Mouse (Mus musculus): ENCODE measurements around the gene Keap1. TPM values are rescaled to one million over a fixed set of nuclear protein-coding genes. Genes with fewer than 3 reads are reported as not detected.

The Keap1 gene
- polyA plus RNA-seq, 1 experiment from 2014 or later: 35.9 TPM

DNA sequence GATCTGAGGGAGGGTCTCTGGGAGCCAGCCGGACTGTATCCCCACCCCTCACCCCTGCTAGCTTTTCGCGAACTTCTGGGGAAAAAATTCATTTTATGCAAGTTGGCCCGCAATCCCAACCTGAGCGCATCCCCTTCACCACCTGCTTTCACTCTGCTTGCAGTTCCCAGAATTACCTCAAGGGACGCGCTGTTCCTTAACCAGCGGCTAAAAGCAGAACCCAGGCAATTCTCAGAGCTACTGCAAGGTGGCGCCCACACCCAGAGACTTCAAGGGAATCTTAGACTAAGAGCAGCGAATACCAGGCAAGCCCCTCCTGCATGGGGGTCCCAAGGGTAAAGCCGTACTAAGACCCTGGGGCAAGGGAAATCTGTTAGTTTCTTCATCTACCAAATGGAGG is 2.2 kb upstream of the Keap1 start:
- Histone ChIP-seq H3K27me3 (ENCODE audit: control insufficient read depth, insufficient read depth, low read length) (peaks cover 43% of the 10 kb centered on the region), H3K9ac (ENCODE audit: low read length) (no peak overlapping the region), H3K4me1 (replicated peaks; ENCODE audit: control insufficient read depth, insufficient read depth, low read length) (peaks cover 19% of the 10 kb centered on the region), H3K4me3 (ENCODE audit: low read depth, low read length) (no peak overlapping the region), H3K27ac (ENCODE audit: low read depth, low read length) (no peak overlapping the region), H3K36me3 (ENCODE audit: control insufficient read depth, insufficient read depth, low read length) (no peaks in the 10 kb centered on the region), H3K9me3 (ENCODE audit: control insufficient read depth, low read length) (no peaks in the 10 kb centered on the region), H3K4me2 (ENCODE audit: low read depth, low read length, severe bottlenecking) (no peak overlapping the region)
- ATAC-seq (replicated peaks; ENCODE audit: low FRiP score): peak; percentile 16; the same call in 1 of the 2 replicates
- whole genome bisulfite sequencing: 4% methylated on average over 11 of the region's 11 CpGs
- DNase-seq (ENCODE audit: low spot score): peak; percentile 92

DNA sequence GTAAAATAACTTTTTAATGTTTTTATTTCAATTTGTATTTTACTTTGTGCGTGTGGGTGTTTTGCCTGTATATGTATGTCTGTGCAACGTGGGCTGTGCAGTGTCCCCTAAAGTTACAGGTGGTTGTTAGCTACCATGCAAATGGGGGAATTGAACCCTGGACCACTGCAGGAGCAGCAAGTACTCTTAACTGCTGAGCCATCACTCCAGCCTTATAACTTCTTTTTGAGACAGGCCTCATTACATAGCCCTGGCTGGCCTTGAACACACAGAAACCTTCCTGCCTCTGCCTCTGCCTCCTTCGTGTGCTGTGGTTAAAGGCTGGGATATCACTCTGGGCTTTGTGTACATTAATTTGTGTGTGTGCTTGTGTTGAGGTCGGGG is 296 bp upstream of the Keap1 start:
- DNase-seq (ENCODE audit: low spot score): peak; percentile 50
- Histone ChIP-seq H3K27me3 (ENCODE audit: control insufficient read depth, insufficient read depth, low read length) (peaks cover 25% of the 10 kb centered on the region), H3K36me3 (ENCODE audit: control insufficient read depth, insufficient read depth, low read length) (no peaks in the 10 kb centered on the region), H3K4me2 (ENCODE audit: low read depth, low read length, severe bottlenecking) (peak overlapping the region; percentile 82), H3K9me3 (ENCODE audit: control insufficient read depth, low read length) (no peaks in the 10 kb centered on the region), H3K4me3 (ENCODE audit: low read depth, low read length) (peak overlapping the region; percentile 95), H3K9ac (ENCODE audit: low read length) (peak overlapping the region; percentile 98), H3K27ac (ENCODE audit: low read depth, low read length) (no peak overlapping the region), H3K4me1 (replicated peaks; ENCODE audit: control insufficient read depth, insufficient read depth, low read length) (peaks cover 18% of the 10 kb centered on the region)
- no peak for ATAC-seq (replicated peaks; ENCODE audit: low FRiP score)
- WGBS: 33% methylated on average over 4 of the region's 4 CpGs

DNA sequence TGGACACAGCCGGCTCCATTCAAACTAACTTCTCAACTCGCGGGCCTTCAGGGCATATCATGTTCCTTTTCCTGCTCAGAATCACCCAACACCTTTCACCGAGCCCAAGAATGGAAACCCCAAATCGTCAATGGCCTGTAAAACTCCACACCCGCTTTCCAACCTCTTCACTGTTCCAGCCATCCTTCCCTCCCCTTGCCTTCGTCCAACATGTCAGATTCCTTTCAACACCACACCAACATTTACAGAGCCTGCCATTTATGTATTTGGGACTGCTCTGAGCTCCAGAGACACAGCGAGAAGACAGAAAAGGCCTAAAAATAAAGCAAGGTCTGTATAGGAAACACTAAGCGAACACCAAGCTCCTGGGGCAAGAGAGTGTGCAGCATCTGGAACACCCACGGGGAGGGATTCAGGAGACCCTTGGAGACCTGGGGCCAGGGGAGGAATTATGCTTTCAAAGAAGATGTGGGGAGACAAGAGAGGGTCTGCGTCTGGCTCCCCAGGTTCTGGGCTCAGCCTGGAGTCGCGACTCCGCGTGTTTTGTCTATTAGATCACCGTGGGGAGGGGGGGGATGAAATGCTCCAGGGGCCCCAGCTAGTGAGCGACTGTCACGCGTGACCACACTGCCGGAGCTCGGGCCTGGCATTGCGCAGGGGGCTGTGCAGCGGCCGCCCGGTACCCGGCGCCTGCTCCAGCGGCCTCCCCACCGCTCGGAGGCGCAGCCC is 993 bp downstream of the Keap1 start:
- peaks cover 10% of the 10 kb centered on the region for H3K4me1 ChIP-seq (replicated peaks; ENCODE audit: control insufficient read depth, insufficient read depth, low read length)
- H3K27ac ChIP-seq (ENCODE audit: low read depth, low read length): peak overlapping the region; percentile 68
- H3K4me2 ChIP-seq (ENCODE audit: low read depth, low read length, severe bottlenecking): peak overlapping the region; percentile 82
- WGBS: 2% methylated on average over 31 of the region's 31 CpGs
- peak overlapping the region; percentile 95 for H3K4me3 ChIP-seq (ENCODE audit: low read depth, low read length)
- ATAC-seq (replicated peaks; ENCODE audit: low FRiP score) (no peak), DNase-seq (ENCODE audit: low spot score) (no peak)
- peaks cover 12% of the 10 kb centered on the region for H3K27me3 ChIP-seq (ENCODE audit: control insufficient read depth, insufficient read depth, low read length)
- H3K9me3 ChIP-seq (ENCODE audit: control insufficient read depth, low read length): no peaks in the 10 kb centered on the region
- peak overlapping the region; percentile 98 for H3K9ac ChIP-seq (ENCODE audit: low read length)
- no peaks in the 10 kb centered on the region; the same call in 1 of the 2 replicates for H3K36me3 ChIP-seq (ENCODE audit: control insufficient read depth, insufficient read depth, low read length)

DNA sequence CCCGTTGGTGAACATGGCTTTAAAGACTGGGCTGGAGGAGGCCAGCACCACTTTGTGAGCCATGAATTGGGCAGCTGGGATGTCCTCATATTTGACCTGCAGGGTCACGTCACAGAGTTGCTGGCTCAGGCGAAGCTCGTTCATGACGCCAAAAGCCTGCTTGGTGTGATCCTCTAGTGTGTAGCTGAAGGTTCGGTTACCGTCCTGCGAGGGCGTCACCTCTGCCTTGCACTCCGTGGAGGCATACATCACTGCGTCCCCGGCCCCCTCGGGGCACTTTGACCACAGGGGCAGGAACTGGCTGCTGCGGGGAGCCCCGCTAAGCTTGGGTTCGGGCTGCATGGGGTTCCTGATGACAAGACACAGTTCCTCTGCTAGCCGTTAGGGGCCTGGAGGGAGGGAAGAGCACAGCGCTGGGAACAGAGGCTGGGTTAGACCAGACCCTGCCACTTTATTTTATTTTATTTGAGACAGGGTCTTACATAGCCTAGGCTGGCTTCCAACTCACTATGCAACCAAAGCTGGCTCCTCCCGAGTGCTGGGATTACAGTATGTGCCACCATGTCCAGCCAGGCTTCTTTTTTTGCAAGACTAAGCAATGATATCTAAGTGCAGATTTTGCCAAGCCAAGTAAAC is 1.7 kb downstream of the Keap1 start:
- Histone ChIP-seq H3K36me3 (ENCODE audit: control insufficient read depth, insufficient read depth, low read length) (no peaks in the 10 kb centered on the region; the same call in 1 of the 2 replicates), H3K9ac (ENCODE audit: low read length) (peak overlapping the region; percentile 98), H3K4me2 (ENCODE audit: low read depth, low read length, severe bottlenecking) (peak overlapping the region; percentile 82), H3K9me3 (ENCODE audit: control insufficient read depth, low read length) (no peaks in the 10 kb centered on the region), H3K27me3 (ENCODE audit: control insufficient read depth, insufficient read depth, low read length) (peaks cover 6% of the 10 kb centered on the region; the same call in 1 of the 2 replicates), H3K4me3 (ENCODE audit: low read depth, low read length) (peak overlapping the region; percentile 95), H3K4me1 (replicated peaks; ENCODE audit: control insufficient read depth, insufficient read depth, low read length) (peaks cover 10% of the 10 kb centered on the region), H3K27ac (ENCODE audit: low read depth, low read length) (peak overlapping the region; percentile 68)
- peak; percentile 74 for DNase-seq (ENCODE audit: low spot score)
- 21% methylated on average over 19 of the region's 19 CpGs for WGBS
- ATAC-seq (replicated peaks; ENCODE audit: low FRiP score): 0 out of 2 replicates have a peak, but pooled peaks have one; percentile 6

DNA sequence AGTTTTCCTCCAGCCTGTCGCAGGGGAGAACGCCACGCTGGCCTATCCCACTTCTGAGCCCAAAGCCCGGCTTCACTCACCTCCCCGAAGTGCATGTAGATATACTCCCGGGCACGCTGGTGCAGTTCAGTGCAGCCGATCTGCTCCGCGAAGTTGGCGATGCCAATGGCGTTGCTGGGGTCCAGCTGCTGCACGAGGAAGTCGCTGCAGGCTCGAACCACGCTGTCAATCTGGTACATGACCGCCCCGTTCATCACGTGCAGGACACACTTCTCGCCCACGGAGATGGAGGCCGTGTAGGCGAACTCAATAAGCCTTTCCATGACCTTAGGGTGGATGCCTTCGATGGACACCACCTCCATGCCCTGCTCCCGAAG is 2.2 kb downstream of the Keap1 start:
- Histone ChIP-seq H3K4me3 (ENCODE audit: low read depth, low read length) (no peak overlapping the region), H3K4me2 (ENCODE audit: low read depth, low read length, severe bottlenecking) (peak overlapping the region; percentile 82), H3K27ac (ENCODE audit: low read depth, low read length) (no peak overlapping the region), H3K9ac (ENCODE audit: low read length) (no peak overlapping the region; the same call in 1 of the 2 replicates), H3K36me3 (ENCODE audit: control insufficient read depth, insufficient read depth, low read length) (no peaks in the 10 kb centered on the region; the same call in 1 of the 2 replicates), H3K27me3 (ENCODE audit: control insufficient read depth, insufficient read depth, low read length) (peaks cover 2% of the 10 kb centered on the region; the same call in 1 of the 2 replicates), H3K9me3 (ENCODE audit: control insufficient read depth, low read length) (no peaks in the 10 kb centered on the region), H3K4me1 (replicated peaks; ENCODE audit: control insufficient read depth, insufficient read depth, low read length) (peaks cover 10% of the 10 kb centered on the region)
- ATAC-seq (replicated peaks; ENCODE audit: low FRiP score) (no peak), DNase-seq (ENCODE audit: low spot score) (no peak)
- 83% methylated on average over 25 of the region's 25 CpGs for WGBS

DNA sequence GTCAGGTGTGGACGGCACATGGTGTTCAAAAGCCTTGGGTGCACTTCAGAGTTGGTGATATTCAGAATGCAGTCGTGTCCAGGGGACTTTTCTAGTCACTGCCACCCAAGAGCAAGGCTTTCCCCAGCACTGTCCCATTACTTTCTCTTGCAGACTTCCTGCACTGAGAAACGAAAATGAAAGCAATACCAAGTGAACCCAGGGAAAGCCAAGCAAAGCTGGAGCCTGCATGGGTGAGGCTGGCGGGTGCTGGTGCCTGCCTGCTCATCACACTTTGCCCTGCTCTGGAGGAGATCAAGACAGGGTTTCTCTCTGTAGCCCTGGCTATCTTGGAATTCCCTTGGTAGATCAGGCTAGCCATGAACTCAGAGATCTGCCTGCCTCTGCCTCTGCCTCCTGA is 3.8 kb downstream of the Keap1 start:
- ATAC-seq (replicated peaks; ENCODE audit: low FRiP score): no peak
- no peak for DNase-seq (ENCODE audit: low spot score)
- Histone ChIP-seq H3K4me3 (ENCODE audit: low read depth, low read length) (no peak overlapping the region), H3K36me3 (ENCODE audit: control insufficient read depth, insufficient read depth, low read length) (no peaks in the 10 kb centered on the region; the same call in 1 of the 2 replicates), H3K4me2 (ENCODE audit: low read depth, low read length, severe bottlenecking) (no peak overlapping the region), H3K4me1 (replicated peaks; ENCODE audit: control insufficient read depth, insufficient read depth, low read length) (peaks cover 10% of the 10 kb centered on the region), H3K27ac (ENCODE audit: low read depth, low read length) (no peak overlapping the region), H3K27me3 (ENCODE audit: control insufficient read depth, insufficient read depth, low read length) (no peaks in the 10 kb centered on the region), H3K9ac (ENCODE audit: low read length) (no peak overlapping the region), H3K9me3 (ENCODE audit: control insufficient read depth, low read length) (no peaks in the 10 kb centered on the region)
- WGBS: 93% methylated on average over 4 of the region's 4 CpGs

DNA sequence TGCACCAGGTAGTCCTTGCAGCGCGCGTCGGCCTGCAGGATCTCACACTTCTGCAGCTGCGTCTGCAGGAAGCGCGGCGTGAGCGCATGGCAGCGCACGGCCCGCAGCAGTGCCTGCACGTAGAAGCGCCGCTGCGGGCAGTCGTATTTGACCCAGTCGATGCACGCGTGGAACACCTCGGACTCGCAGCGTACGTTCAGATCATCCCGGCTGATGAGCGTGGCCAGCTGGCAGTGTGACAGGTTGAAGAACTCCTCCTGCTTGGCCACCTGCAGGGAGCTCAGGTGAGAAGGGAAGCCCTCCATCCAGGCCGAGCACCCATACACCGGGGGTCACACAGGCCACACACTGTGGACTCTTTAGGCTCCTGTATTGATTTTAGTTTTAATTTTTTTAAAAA is 5.4 kb downstream of the Keap1 start:
- no peak overlapping the region for H3K4me3 ChIP-seq (ENCODE audit: low read depth, low read length)
- no peak overlapping the region for H3K27ac ChIP-seq (ENCODE audit: low read depth, low read length)
- H3K9me3 ChIP-seq (ENCODE audit: control insufficient read depth, low read length): no peaks in the 10 kb centered on the region
- no peaks in the 10 kb centered on the region; the same call in 1 of the 2 replicates for H3K36me3 ChIP-seq (ENCODE audit: control insufficient read depth, insufficient read depth, low read length)
- H3K27me3 ChIP-seq (ENCODE audit: control insufficient read depth, insufficient read depth, low read length): no peaks in the 10 kb centered on the region
- peaks cover 10% of the 10 kb centered on the region for H3K4me1 ChIP-seq (replicated peaks; ENCODE audit: control insufficient read depth, insufficient read depth, low read length)
- no peak overlapping the region for H3K4me2 ChIP-seq (ENCODE audit: low read depth, low read length, severe bottlenecking)
- no peak overlapping the region for H3K9ac ChIP-seq (ENCODE audit: low read length)
- ATAC-seq (replicated peaks; ENCODE audit: low FRiP score): no peak
- DNase-seq (ENCODE audit: low spot score): no peak
- 77% methylated on average over 28 of the region's 28 CpGs for WGBS

DNA sequence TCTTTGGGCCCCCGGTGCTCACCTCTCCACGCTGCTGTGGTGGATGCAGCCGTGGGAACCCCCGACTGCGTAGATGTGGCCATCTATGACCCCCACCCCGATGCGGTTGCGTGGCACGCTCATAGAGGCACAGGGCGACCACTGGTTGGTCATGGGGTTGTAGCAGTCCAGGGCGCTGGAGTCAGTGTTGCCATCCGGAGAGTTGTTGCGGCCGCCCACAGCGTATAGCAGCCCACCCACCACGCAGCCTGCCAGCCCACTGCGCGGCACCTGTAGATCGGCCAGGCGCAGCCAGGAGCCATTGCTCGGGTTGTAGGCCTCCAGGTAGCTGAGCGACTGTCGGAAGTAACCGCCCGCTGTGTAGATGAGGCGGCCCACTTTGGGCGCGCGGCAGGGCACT is 5.8 kb downstream of the Keap1 start:
- H3K27ac ChIP-seq (ENCODE audit: low read depth, low read length): no peak overlapping the region
- H3K27me3 ChIP-seq (ENCODE audit: control insufficient read depth, insufficient read depth, low read length): no peaks in the 10 kb centered on the region
- no peak overlapping the region for H3K9ac ChIP-seq (ENCODE audit: low read length)
- H3K4me2 ChIP-seq (ENCODE audit: low read depth, low read length, severe bottlenecking): no peak overlapping the region
- H3K4me1 ChIP-seq (replicated peaks; ENCODE audit: control insufficient read depth, insufficient read depth, low read length): peaks cover 10% of the 10 kb centered on the region
- H3K9me3 ChIP-seq (ENCODE audit: control insufficient read depth, low read length): no peaks in the 10 kb centered on the region
- 85% methylated on average over 29 of the region's 29 CpGs for WGBS
- DNase-seq (ENCODE audit: low spot score): no peak
- ATAC-seq (replicated peaks; ENCODE audit: low FRiP score): no peak
- H3K36me3 ChIP-seq (ENCODE audit: control insufficient read depth, insufficient read depth, low read length): no peaks in the 10 kb centered on the region; the same call in 1 of the 2 replicates
- H3K4me3 ChIP-seq (ENCODE audit: low read depth, low read length): no peak overlapping the region
